Mouse (Mus musculus) lung, postnatal 10 days (tissue): Measurements from ENCODE around the gene Otop1.
A peak's percentile ranks its signal among the peaks of the same experiment; 100 is the strongest.

Experiments
- DNase-seq: peaks from one replicate; pipeline ENCODE4 v3.0.0; 2021

The Otop1 gene

GRCm38 (mm10) chr5:38302651-38303050, 26.9 kb downstream of the Otop1 start:
- no peak for DNase-seq

- no peak for DNase-seq
Measured at GRCm38 (mm10) chr5:38305241-38305640, 29.5 kb downstream of the Otop1 start.

- DNase-seq: peak; percentile 91
Measured at GRCm38 (mm10) chr5:38307255-38308101, 31.7 kb downstream of the Otop1 start.

- peak; percentile 61 for DNase-seq
Measured at GRCm38 (mm10) chr5:38308873-38309272, 33.1 kb downstream of the Otop1 start.

- DNase-seq: no peak
Measured at GRCm38 (mm10) chr5:38309795-38310194, 34.0 kb downstream of the Otop1 start.

GRCm38 (mm10) chr5:38318966-38319786, 43.4 kb downstream of the Otop1 start, which contains the start of gene Drd5:
Gene Drd5, plus strand, starts transcription at chr5:38319367.
- DNase-seq: no peak

GRCm38 (mm10) chr5:38333381-38333780, 57.6 kb downstream of the Otop1 start:
- DNase-seq: no peak

GRCm38 (mm10) chr5:38334582-38334981, 58.8 kb downstream of the Otop1 start:
- no peak for DNase-seq

- no peak for DNase-seq
Measured at GRCm38 (mm10) chr5:38343101-38343500, 67.3 kb downstream of the Otop1 start.

- DNase-seq: peak; percentile 35
Measured at GRCm38 (mm10) chr5:38346646-38347432, 71.1 kb downstream of the Otop1 start.

GRCm38 (mm10) chr5:38350351-38350929, 74.7 kb downstream of the Otop1 start:
- no peak for DNase-seq
